Mouse (Mus musculus): Measurements from ENCODE around the gene Gna13. TPM values are rescaled to one million over a fixed set of nuclear protein-coding genes. Genes with fewer than 3 reads are reported as not detected.

The Gna13 gene
- polyA plus RNA-seq, 1 experiment from 2014 or later = 24.9 TPM

DNA sequence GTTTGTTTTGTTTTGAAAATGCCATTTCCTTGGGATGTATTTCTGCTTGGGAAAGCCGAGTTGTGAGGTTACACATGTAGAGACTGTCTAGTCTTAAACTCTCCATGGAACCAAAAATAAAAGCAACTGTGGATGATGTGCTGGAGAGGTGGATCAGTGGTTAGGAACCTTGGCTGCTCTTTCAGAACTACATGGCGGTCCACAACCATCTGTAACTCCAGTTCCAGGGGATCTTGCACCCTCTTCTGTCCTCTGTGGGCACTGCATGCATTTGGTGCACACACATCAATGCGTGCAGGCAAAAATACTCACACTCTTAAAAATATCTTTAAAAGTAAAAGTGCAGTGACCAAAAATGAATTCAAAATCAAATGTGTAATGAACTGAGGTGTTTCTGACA is 78.5 kb downstream of the Gna13 start:
- WGBS (ENCODE audit: insufficient replicate concordance) = 60% methylated on average over 3 of the region's 3 CpGs
- Histone ChIP-seq H3K4me2 (no peak overlapping the region), H3K36me3 (ENCODE audit: control insufficient read depth, insufficient read depth, low read length) (no peaks in the 10 kb centered on the region), H3K27me3 (ENCODE audit: control insufficient read depth, insufficient read depth, low read length) (no peaks in the 10 kb centered on the region), H3K4me1 (ENCODE audit: control insufficient read depth, insufficient read depth, low read length) (peaks cover 8% of the 10 kb centered on the region), H3K27ac (ENCODE audit: low read depth, low read length) (no peak overlapping the region), H3K9ac (ENCODE audit: low read depth, low read length) (no peak overlapping the region), H3K4me3 (ENCODE audit: low read depth, low read length) (no peak overlapping the region), H3K9me3 (replicated peaks; ENCODE audit: control insufficient read depth, low read length) (no peaks in the 10 kb centered on the region)
- ATAC-seq (replicated peaks; ENCODE audit: insufficient number of reproducible peaks, low FRiP score, low TSS enrichment) = no peak

- H3K9me3 ChIP-seq (replicated peaks; ENCODE audit: control insufficient read depth, low read length) = no peaks in the 10 kb centered on the region
- H3K27ac ChIP-seq (ENCODE audit: low read depth, low read length) = no peak overlapping the region
- 38% methylated on average over 5 of the region's 5 CpGs for WGBS (ENCODE audit: insufficient replicate concordance)
- no peak overlapping the region for H3K4me2 ChIP-seq
- H3K4me3 ChIP-seq (ENCODE audit: low read depth, low read length) = no peak overlapping the region
- no peak overlapping the region for H3K9ac ChIP-seq (ENCODE audit: low read depth, low read length)
- H3K27me3 ChIP-seq (ENCODE audit: control insufficient read depth, insufficient read depth, low read length) = no peaks in the 10 kb centered on the region
- no peaks in the 10 kb centered on the region for H3K36me3 ChIP-seq (ENCODE audit: control insufficient read depth, insufficient read depth, low read length)
- H3K4me1 ChIP-seq (ENCODE audit: control insufficient read depth, insufficient read depth, low read length) = peaks cover 8% of the 10 kb centered on the region
- ATAC-seq (replicated peaks; ENCODE audit: insufficient number of reproducible peaks, low FRiP score, low TSS enrichment) = no peak
Observed at GRCm38 (mm10) chr11:109442166-109442730, 79.6 kb downstream of the Gna13 start.

GRCm38 (mm10) chr11:109443468-109444263 is 81.0 kb downstream of the Gna13 start:
- Histone ChIP-seq H3K27ac (ENCODE audit: low read depth, low read length) (no peak overlapping the region), H3K36me3 (ENCODE audit: control insufficient read depth, insufficient read depth, low read length) (no peaks in the 10 kb centered on the region), H3K4me1 (ENCODE audit: control insufficient read depth, insufficient read depth, low read length) (peaks cover 8% of the 10 kb centered on the region), H3K27me3 (ENCODE audit: control insufficient read depth, insufficient read depth, low read length) (no peaks in the 10 kb centered on the region), H3K9ac (ENCODE audit: low read depth, low read length) (no peak overlapping the region), H3K4me2 (no peak overlapping the region), H3K4me3 (ENCODE audit: low read depth, low read length) (no peak overlapping the region), H3K9me3 (replicated peaks; ENCODE audit: control insufficient read depth, low read length) (no peaks in the 10 kb centered on the region)
- ATAC-seq (replicated peaks; ENCODE audit: insufficient number of reproducible peaks, low FRiP score, low TSS enrichment) = no peak
- WGBS (ENCODE audit: insufficient replicate concordance) = 86% methylated on average over 8 of the region's 8 CpGs

DNA sequence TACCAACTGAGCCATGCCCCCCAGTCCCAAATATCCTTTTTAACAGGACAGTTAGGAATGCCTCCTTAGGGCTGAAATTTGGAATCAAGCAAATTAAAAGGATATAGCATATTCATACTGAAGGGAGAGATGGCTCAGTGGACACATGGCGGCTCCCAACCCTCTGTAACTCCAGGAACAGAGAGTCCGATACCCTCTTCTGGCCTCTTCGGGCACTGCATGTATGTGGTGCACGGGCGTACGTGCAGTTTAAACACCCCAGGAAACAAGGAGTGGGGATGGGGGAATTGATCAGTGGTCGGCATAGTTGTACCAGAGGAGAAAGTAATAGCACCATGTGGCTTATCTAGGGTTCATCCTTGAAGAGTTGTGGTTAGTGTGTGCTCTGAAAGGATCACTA is 82.0 kb downstream of the Gna13 start:
- peaks cover 8% of the 10 kb centered on the region for H3K4me1 ChIP-seq (ENCODE audit: control insufficient read depth, insufficient read depth, low read length)
- H3K4me3 ChIP-seq (ENCODE audit: low read depth, low read length) = no peak overlapping the region
- WGBS (ENCODE audit: insufficient replicate concordance) = 51% methylated on average over 7 of the region's 7 CpGs
- ATAC-seq (replicated peaks; ENCODE audit: insufficient number of reproducible peaks, low FRiP score, low TSS enrichment) = no peak
- H3K27me3 ChIP-seq (ENCODE audit: control insufficient read depth, insufficient read depth, low read length) = no peaks in the 10 kb centered on the region
- no peaks in the 10 kb centered on the region for H3K9me3 ChIP-seq (replicated peaks; ENCODE audit: control insufficient read depth, low read length)
- no peak overlapping the region for H3K4me2 ChIP-seq
- no peak overlapping the region for H3K27ac ChIP-seq (ENCODE audit: low read depth, low read length)
- H3K9ac ChIP-seq (ENCODE audit: low read depth, low read length) = no peak overlapping the region
- H3K36me3 ChIP-seq (ENCODE audit: control insufficient read depth, insufficient read depth, low read length) = no peaks in the 10 kb centered on the region

DNA sequence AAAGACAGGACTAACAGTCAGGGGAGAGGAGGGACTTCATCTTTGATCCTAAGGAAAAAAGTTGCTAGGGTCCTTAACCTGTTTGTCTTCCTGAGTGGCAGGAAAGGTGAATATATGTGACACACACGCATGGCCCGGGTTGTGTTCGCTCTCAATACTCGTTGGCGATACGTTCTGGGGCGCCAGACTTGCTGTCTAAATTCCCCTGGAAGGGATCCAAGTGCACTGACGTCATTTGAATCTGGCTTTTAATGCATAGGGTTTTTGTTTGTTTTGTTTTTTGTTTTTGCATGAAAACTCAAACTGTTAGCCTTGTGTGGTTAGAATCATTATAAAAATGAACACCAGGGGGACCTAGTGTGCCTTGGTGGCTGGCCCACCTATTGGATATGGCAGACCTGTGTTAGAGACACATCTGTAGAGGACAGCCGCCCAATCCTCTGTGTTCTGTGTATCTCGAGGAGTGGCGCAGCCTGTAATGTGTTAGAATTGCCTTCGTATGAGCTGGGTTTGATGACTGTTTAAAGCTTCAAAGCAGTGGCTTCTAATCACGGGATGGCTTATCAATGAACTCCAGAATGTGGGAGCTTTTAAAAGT is 82.9 kb downstream of the Gna13 start:
- no peak for ATAC-seq (replicated peaks; ENCODE audit: insufficient number of reproducible peaks, low FRiP score, low TSS enrichment)
- no peak overlapping the region for H3K4me2 ChIP-seq
- H3K9me3 ChIP-seq (replicated peaks; ENCODE audit: control insufficient read depth, low read length) = no peaks in the 10 kb centered on the region
- no peak overlapping the region for H3K9ac ChIP-seq (ENCODE audit: low read depth, low read length)
- H3K27ac ChIP-seq (ENCODE audit: low read depth, low read length) = no peak overlapping the region
- H3K4me1 ChIP-seq (ENCODE audit: control insufficient read depth, insufficient read depth, low read length) = peaks cover 8% of the 10 kb centered on the region
- H3K4me3 ChIP-seq (ENCODE audit: low read depth, low read length) = no peak overlapping the region
- no peaks in the 10 kb centered on the region for H3K36me3 ChIP-seq (ENCODE audit: control insufficient read depth, insufficient read depth, low read length)
- WGBS (ENCODE audit: insufficient replicate concordance) = 47% methylated on average over 13 of the region's 13 CpGs
- H3K27me3 ChIP-seq (ENCODE audit: control insufficient read depth, insufficient read depth, low read length) = no peaks in the 10 kb centered on the region

Other genes starting within 250 kb of the Gna13 start
- gene E030025P04Rik, start 218.5 kb upstream of the Gna13 start, polyA plus RNA-seq (2014; fragmentation: Nextera tagmentation; extraction: Ambion mirVana) = not detected in 2 replicates
- 0.40 and 0.72 TPM in 2 replicates for gene Rgs9, start 64.7 kb upstream of the Gna13 start, polyA plus RNA-seq (2014; fragmentation: Nextera tagmentation; extraction: Ambion mirVana)
- gene 9930022D16Rik, start 51.1 kb downstream of the Gna13 start, polyA plus RNA-seq (2014; fragmentation: Nextera tagmentation; extraction: Ambion mirVana) = 0.11 TPM in 1 of 2 replicates, not detected in the other
- 37.6 and 38.8 TPM in 2 replicates for gene Amz2, start 63.1 kb downstream of the Gna13 start, polyA plus RNA-seq (2014; fragmentation: Nextera tagmentation; extraction: Ambion mirVana)
- gene Arsg, start 110.5 kb downstream of the Gna13 start, polyA plus RNA-seq (2014; fragmentation: Nextera tagmentation; extraction: Ambion mirVana) = 4.2 and 5.1 TPM in 2 replicates
- 10.2 and 12.7 TPM in 2 replicates for gene Slc16a6, start 110.8 kb downstream of the Gna13 start, polyA plus RNA-seq (2014; fragmentation: Nextera tagmentation; extraction: Ambion mirVana)
- 23.6 and 27.1 TPM in 2 replicates for gene Wipi1, start 249.1 kb downstream of the Gna13 start, polyA plus RNA-seq (2014; fragmentation: Nextera tagmentation; extraction: Ambion mirVana)